Mouse (Mus musculus) kidney, adult 8-10 months (tissue): ENCODE measurements around the gene C4b.
"Not testable (repeated sequence)": the region's sequence is repeated elsewhere in the genome, so short reads cannot be mapped to it uniquely, and the experiment has no call there.

Experiments used
- DNase-seq, 2 experiments: peaks; one replicate each; pipeline ENCODE4 v3.0.0; 2022

C4b gene

DNA sequence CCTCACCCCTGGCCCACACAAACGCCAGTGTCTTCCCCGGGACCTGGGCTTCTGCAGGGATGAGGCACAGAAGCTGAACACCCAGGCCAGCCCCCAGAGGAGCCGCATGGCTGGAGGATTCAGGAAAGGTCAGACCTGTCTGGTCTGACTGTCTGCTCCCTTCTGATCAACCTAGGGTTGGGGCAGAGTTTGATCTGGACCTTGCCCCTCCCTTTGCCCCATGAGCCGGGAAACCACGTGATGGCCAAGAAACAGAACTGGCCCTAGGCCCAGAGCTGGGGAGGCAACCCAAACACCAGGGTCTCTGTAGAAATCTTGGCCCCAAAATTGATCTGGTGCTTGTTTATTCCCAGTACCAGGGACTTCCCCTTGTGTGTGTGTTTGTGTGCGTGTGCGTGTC lies at the start of gene C4b:
C4b (minus strand) TSS at position 164 of the 400 bp plus-strand sequence.
- DNase-seq: peak; percentile 48 to 60

DNA sequence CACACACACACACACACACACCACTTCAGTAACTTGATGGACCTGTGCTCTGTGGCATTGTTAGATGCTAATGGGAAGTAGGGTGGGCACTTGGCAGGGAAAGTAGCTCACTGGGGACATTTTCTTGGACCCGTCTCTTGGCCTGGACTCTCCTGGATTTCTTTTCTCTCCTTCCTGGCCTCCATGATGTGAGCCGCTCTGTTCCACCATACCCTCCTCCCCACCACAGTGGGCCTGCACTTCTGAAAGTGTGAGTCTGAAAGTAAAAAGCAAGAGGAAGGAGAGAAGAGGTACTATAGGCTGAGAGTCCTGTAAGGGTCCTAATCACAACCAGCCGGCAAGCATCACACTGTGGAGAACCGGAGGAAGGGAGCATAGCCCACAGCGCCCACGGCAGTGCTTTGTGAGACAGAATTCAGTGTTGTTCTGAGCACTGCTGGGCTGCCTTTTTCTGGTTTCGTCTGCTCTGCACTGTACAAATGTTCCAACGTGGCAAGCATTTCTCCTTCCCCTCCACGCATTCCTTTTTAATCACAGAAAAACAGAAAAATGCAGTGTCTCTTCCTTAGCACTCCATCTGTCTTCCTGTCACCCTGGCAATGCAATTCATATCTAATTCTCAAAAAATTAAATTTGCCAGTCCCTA lies 34.1 kb upstream of the C4b start:
- DNase-seq: no peak

DNA sequence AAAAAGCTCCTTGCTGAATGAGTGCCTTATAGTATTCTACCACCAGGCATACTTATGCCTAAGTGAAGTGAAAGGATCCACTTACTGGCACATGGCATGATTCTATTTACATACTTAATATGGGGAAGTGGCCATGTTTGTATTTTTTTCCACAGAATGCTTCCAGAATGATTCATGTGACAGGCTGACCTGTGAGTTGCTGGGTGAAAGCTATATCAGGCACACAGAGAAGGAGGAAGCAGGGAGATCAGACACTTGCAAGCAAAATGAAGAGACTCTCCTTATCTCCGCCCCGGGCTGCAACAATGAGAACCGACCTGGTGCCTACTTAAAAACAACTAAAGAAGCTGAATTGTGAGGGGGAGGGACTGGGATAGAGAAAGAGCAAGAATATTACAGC lies 17.8 kb upstream of the C4b start:
- no peak for DNase-seq

DNA sequence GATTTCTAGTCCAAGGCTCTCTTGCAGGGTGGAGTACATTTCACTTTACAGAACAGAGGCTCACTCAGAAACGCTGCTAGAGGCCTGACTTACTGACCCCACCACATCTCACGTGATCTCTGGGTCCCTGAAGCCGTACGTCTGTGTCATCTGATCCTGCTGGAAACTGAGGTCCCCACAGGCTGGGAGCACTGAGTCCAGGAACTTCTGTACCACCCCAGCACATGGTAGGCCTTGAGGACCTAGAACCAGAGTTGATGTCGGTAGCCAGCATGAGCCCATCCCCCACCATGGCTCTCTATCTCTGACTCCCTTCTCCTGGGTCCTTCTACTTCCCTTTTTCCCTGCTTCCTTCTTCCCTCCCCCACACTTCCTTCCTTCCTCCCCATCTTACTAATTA lies 2.8 kb upstream of the C4b start:
- no peak for DNase-seq

DNA sequence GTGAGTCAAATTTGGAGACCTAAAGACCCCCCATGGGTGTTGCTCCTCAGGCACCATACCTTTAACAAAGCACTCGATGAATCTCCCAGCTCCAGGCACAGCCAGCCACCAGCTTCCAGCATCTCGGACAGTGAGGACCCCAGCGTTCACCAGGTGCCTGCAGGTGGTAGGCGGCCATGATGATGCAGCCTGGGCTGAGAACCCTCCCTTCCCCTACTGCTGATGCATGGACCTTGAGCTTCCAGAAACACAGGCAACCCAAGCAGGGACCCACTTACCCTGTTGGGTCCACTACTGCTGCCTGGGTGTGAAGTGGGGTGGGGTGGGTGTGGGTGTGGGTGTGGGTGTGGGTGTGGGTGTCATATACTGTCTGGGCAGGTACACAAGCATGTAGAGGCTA lies 1.5 kb upstream of the C4b start:
- DNase-seq: not testable (repeated sequence)

DNA sequence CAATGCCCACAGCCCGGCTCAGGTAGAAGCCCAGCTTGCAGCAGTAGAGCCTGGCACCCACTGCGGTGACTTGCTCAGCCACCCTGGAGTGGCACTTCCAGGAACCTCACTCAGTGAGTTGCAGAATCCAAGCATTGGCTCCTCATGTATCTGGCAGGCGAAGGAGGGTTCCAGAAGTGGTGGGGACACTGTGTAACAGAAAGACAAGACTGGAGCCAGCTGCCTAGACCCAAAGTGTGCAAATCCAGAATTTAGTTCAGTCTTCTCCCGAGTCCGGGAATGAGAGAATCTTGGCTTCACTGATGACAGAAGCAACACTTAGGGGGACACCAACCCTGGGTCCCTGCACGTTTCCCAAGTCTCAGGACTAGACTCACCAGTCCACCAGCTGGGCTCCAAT lies 929 bp upstream of the C4b start:
- not testable (repeated sequence) for DNase-seq

DNA sequence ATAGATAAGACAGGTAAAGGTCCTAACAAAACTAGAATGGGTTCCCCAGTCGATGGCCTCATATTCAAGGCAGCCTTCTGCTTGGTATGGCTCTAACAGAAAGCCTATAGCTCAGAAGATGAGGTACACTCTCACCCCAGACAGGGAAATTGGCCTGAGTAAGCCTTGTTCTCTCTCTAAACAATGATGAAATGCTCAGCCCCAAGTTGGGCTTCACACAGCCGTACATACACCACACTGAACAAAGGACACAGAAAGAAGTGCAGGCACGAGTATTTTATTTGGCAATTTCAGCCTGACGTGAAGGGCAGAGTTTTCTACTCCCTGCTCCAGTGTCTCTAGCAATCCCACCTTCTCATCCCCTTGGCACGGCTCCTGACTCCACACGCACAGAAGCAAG lies 524 bp upstream of the C4b start:
- DNase-seq: no peak

DNA sequence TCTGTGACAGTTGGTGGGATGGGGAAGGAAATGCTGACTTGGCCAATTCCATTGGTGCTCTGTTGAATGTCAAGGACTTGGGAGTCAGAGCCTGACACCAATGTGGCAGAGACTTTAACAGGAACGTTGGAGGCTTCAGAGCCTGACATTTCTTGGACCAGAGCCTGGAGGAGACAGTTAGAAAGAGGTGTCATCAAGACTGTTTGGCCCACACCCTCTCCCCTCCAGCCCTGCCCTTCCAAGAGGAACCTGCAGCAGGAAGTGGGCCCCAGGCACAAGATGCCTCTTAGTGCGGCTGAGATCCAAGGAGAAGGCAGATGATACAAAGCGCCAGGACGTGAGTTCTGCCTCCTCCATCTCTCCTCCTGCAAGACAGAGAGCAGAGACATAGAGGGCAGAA lies 3.4 kb downstream of the C4b start:
- no peak for DNase-seq

DNA sequence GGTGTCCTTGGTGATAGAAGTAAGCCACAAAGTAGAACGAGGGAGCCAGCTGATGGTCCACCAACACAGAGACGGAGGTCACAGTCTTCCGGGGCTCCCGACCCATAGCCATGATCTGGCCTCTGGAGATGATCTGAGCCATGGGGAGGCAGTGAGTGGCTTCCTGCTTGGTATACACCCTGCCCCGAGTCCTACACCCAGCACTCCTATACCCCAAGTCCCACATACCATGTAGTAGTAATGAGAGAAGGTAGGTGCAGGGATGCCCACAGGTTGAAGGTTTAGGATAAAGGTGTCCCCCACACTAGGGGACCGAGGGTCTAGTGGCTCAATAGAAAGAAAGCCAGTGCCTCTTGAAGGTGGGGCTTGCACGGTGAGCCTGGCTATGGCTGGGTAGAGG lies 4.0 kb downstream of the C4b start:
- not testable (repeated sequence) for DNase-seq

DNA sequence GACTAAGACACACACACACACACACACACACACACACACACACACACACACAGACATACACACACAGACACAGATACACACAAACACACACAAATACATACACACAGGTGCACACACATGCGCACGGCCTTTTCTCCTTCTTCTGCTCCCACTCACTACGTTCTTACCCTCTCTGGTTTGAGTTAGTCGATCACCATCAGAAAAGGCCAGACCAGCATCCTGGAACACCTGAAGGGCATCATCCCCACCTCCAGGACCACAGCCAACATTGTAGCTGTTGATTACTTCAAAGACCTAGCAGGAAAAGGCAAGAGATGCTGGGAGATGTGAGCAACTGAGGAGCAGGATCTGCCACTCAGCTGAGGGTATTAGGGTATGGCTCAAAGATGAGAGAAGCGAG lies 6.2 kb downstream of the C4b start:
- not testable (repeated sequence) for DNase-seq

DNA sequence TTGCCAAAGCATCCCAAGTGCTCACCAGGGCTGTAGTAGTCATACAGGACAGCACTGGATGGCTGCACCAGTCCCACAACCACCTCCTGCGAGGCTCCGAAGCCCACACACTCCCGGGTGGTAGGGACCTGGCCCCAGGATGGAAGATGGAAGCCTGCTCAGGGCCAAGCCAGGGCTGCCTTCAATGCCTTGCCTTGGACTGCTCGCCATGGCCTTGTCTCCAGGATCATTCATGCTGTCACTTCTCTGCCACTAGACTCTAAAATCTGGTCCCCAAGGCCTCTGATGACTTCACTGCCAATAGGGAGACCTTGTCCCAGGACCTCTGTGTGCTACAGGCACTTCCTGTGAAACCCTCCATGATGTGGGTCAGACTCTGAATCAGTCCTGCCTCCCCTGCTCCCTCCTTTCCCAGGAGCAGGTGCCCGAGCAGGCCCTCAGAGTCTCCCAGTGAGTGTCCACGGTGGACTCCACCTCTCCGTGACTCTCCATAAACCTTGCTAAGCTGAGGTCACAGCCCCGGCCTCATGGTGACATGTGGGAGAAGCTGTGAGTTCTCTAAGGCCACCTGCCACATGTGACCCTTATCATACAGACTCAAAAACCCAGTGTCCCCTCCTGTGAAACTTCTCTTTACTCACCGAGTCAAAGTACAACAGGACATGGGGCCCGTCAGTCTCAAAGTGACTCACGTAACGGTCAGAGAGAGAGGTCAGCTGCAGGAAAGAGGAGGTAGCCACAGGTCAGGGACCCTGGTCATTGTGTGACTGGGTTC lies 13.7 kb downstream of the C4b start:
- DNase-seq: not testable (repeated sequence)

DNA sequence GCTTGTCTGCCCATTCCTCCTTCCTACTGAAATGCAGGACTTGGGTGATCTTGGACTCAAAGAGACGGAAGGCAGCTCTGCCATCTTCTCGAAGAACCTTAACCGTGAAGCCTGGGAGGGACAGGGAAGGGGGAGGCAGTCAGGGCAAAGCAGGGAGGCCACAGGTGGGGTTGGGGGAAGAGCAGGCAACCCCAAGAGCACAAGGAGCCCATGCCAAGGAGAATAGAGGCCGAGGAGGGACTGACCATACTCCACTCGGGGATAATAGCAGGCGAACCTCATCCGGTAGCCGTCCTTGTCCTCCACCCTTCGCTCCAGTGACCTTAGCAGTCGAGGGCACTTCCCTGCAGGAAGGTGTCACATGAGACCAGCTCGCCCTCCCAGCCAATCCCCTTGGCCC lies 14.5 kb downstream of the C4b start:
- DNase-seq: not testable (repeated sequence)

DNA sequence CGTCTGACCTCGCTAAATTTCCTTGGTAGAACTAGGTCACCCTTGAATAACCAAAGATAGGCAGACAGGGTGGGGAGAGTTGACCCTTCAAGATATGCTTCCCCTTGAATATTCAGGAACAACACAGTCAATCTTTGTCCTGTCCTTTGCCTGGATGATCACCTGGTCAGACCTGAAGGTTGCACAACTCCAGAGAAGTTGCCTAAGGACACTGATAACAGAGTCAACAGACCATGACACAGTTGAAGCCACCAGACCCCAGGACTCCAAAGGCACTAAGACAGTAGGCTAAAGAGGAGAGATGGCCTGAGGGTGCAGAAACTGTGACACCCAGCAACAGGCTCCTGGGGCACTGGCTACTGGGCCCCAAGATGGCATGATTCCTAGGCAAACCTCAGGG lies 15.8 kb downstream of the C4b start:
- no peak for DNase-seq

DNA sequence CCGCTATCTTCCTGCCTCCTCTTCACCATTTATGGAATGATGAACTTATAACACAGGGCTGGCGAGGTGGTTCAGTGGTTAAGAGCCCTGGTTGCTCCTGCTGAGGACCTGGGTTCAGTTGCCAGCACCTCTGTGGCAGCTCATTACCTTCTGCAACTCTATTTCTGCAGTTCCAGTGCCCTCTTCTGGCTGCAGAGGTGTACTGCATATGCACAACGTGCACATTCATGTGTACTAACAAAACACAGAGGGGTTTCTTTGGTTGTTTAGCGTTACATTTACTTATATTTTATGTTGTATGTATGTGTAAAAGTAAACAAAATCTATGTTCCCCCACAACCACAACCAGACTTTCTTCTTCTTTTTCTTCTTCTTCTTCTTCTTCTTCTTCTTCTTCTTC lies 20.6 kb downstream of the C4b start:
- no peak for DNase-seq

DNA sequence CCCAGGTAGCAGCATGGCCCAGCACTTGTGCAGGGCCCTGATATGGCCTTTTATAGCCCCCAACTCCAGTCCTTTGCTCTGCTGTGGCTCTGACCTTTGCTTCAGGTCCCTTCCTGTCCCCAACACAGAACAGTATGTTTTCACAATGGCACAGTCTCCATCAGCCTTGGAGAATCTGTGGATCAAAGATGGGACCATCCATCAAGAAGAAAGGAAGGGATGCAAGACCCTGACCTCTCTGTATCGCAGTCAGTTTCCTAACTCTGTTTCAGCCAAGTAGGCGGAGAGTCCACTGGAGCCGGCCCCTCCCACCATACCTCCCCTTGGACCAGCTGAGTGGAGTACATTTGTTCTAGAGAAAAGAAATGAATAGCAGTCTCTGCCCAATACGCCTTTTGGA lies 21.4 kb downstream of the C4b start:
- DNase-seq: not testable (repeated sequence)

DNA sequence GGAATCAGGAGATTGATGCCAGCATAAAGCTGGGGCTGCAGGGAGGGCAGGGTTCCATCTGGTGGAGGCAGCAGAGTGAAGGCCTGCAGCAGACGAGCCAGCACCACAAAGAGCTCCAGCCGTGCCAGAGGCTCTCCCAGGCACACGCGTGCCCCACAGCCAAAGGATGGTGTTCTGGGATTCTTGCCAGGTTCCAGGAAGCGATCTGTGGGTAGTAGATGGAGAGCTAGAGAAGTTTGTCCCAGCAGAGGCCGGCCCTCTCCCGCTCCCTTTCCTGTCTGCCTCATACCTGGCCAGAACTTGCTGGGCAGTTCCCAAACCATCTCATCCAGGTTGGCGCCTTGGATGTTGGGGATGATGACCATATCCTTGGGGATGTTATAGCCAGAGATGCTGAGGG lies 23.8 kb downstream of the C4b start:
- not testable (repeated sequence) for DNase-seq

DNA sequence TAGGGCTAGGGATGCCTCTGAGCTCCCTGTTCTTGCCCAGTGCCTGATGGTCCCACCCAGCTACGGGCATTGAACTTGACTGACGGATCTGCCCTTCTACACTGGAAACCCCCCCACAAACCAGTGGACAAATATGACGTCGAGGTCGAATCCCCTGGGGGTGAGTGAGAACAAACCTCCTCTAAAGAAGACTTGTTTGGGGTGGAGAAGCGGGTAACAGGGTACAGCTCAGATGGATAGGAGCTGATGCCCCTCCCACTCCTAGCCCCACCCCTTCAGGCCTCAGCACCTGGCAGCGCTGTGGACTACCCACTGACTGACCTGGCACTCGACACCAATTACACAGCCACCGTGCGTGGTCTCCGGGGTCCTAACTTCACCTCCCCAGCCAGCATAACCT lies 26.3 kb downstream of the C4b start:
- no peak for DNase-seq

DNA sequence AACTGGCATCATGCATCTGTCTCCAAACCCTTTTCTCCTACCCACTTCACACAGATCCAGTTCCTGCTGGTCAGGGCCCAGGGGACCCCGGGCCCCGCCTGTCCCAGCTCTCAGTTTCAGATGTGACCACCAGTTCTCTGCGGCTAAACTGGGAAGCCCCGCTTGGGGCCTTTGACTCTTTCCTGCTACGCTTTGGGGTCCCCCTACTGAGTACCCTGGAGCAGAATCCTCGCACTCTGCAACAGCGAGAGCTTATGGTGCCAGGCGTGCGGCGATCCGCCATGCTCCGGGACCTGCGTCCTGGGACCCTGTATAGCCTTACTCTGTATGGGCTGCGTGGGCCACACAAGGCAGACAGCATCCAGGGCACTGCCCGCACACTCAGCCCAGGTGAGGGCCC lies 27.4 kb downstream of the C4b start:
- no peak for DNase-seq

DNA sequence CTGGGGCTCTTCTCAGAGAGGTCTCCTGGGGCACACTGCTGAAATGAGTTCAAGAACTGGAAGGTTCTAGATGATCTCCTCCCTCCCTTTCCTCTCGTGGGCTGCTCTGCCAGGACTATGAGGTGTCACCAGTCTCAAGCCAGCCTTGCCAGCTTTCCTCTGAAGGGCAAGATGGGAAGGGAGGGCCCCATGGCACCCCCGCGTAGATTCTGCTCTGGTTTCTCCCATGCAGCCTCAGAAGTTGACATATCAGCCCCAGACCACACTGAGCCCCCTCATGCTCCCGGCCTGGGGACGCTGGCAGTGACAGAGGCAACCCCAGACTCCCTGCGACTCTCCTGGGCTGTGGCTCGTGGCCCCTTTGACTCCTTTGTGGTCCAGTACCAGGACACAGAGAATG lies 28.2 kb downstream of the C4b start:
- not testable (repeated sequence) for DNase-seq

DNA sequence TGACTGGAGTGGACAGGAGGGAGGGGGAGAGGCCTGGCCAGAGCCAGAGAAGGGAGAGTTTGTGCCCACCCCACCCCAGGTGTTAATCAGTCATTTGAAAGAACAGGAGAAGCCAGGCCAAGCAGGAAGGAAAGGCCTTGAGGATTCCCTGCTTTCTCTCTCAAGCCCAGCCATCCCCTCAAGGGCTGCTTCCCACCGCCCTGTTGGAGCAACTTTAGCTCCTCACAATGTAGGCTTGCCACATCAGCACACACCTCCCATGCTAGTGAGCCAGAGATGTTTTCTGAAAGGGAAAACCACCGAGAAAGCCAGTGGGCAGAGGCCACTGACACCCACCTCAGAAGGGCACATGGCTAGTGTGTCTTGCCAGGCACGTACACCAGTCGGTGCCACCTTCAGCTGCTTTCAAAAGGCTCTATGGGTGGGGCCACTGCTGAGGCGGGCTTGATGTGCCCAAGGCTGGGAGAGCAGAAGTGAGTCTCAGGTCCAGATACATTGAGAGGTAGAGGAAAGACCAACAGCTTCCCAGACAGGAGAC lies 28.7 kb downstream of the C4b start:
- DNase-seq: not testable (repeated sequence)

DNA sequence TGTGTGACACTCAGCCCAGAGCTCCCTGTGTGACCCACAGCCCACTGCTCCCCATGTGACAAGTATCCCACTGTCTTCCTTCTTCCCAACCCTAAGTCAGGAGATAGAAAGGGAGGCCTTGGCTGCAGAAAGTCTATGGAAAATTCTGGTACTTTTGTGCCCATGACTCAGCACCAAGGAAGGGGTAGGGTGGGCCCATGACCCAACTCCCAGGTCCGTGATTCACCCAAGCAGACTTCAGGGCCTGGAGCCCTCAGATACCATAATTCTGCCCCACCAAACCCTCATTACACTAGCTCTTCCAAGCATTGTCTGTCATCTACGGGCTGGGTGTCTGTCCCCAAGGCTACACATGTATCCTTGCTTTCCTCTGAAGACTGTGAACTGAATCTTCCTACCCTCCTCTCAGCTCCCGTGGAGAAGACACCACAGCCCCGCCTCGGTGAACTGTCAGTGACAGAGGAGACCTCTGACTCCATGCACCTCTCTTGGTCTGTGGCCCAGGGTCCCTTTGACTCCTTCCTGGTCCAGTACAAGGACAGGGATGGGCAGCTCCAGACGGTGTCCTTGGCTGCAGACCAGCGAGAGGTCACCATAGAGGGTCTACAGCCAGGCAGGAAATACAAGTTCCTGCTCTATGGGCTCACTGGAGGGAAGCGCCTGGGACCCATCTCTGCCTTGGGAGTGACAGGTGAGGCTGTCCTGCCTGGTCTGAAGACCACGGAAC lies 29.3 kb downstream of the C4b start:
- DNase-seq: peak; percentile 20 to 31

DNA sequence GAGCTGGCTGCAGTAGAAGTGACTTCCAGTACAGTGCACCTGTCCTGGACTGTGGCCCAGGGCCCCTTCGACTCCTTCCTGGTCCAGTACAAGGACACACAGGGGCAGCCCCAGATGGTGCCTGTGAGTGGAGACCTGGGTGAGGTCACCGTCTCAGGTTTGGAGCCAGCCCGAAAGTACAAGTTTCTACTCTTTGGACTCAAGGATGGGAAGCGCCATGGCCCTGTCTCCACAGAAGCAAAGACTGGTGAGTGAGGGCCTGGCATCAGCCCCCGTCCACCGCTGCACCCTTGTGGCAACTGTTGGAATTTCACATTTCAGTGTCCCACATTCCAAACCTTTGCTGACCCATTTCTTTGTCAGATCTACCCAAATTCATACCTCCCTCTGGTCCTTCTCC lies 30.7 kb downstream of the C4b start:
- peak; percentile 38 to 78 for DNase-seq

DNA sequence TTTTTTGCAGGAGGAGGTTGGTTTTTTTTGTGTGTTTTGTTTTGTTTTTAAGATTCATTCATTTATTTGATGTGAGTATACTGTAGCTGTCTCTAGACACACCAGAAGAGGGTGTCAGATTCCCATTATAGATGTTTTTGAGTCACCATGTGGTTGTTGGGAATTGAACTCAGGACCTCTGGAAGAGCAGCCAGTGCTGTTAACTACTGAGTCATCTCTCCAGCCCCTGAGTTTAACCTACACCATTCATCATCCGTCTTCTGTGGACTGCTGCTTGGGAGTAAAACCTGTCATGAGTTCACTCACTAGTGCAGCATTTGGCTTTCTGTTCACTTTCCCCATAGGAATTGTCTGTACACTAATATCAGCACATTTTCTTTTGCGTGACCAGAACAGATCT lies 37.2 kb downstream of the C4b start:
- not testable (repeated sequence) for DNase-seq

DNA sequence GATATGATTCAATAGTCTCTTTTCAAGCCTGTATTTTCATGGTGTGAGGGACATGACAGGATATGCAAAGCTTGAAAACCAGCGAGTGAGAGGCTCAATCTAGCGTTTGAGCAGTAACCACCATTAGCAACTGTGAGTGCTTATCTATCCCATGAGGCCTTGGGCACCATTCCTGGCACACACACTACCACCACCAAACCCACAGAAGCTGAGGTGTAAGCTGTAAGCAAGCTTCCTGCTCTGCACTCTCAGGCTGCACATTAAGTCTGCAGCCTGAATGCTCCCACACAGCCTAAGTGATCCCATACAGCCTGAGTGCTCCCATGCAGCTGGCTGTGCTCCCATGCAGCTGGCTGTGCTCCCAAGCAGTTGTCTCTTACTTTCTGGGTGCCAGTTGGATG lies 43.0 kb downstream of the C4b start:
- no peak for DNase-seq
